Mouse (Mus musculus) kidney, embryonic 14.5 days (tissue): ENCODE measurements around the gene Fkbp14. TPM values are rescaled to one million over a fixed set of nuclear protein-coding genes. Genes with fewer than 3 reads are reported as not detected.

Experiments
- ATAC-seq: fragments of 200-750 bp; cut with Nextera tagmentation; 2 replicates; pipeline ENCODE4 v1.8.0; 2017; ENCODE audit warnings: moderate number of reproducible peaks, mild to moderate bottlenecking, moderate TSS enrichment, moderate library complexity; ENCODE audit not compliant: low FRiP score, low TSS enrichment
- H3K27ac ChIP-seq: fragments of 300-500 bp; sonication (generic); 2 replicates; pipeline ENCODE4 v1.5.1; 2014; ENCODE audit warnings: low read depth, mild to moderate bottlenecking, low read length, moderate library complexity, mixed read lengths
- H3K27me3 ChIP-seq: fragments of 300-500 bp; sonication (generic); 2 replicates; pipeline ENCODE4 v1.6.1; 2014; ENCODE audit warnings: mild to moderate bottlenecking, low read length; ENCODE audit not compliant: control insufficient read depth, insufficient read depth
- H3K36me3 ChIP-seq: fragments of 300-500 bp; sonication (generic); 2 replicates; pipeline ENCODE4 v1.6.1; 2014; ENCODE audit warnings: low read length, mixed read lengths; ENCODE audit not compliant: control insufficient read depth, insufficient read depth
- H3K4me1 ChIP-seq: fragments of 300-500 bp; sonication (generic); 2 replicates; pipeline ENCODE4 v1.6.1; 2014; ENCODE audit warnings: low read length, mixed read lengths; ENCODE audit not compliant: control insufficient read depth, insufficient read depth
- H3K4me2 ChIP-seq: fragments of 300-500 bp; sonication (generic); replicated peaks from 2 replicates; pipeline ENCODE4 v1.6.1; 2014; ENCODE audit warnings: low read depth, mild to moderate bottlenecking, low read length
- H3K4me3 ChIP-seq: fragments of 300-500 bp; sonication (generic); 2 replicates; pipeline ENCODE4 v1.5.1; 2014; ENCODE audit warnings: mild to moderate bottlenecking, low read length
- H3K9ac ChIP-seq: fragments of 300-500 bp; sonication (generic); 2 replicates; pipeline ENCODE4 v1.6.1; 2014; ENCODE audit warnings: low read depth, mild to moderate bottlenecking, low read length, moderate library complexity
- H3K9me3 ChIP-seq: fragments of 300-500 bp; sonication (generic); 2 replicates; pipeline ENCODE4 v1.6.1; 2016; ENCODE audit warnings: low read length; ENCODE audit not compliant: control insufficient read depth
- WGBS: fragments of 180-500 bp; shearing (Covaris S2); extraction: QIAGEN DNeasy Blood & Tissue Kit; methylation state at CpG from one replicate; pipeline ENCODE4 v1.1.7; 2014; 5-methylcytosine and 5-hydroxymethylcytosine counted together
- polyA plus RNA-seq: library from polyadenylated mRNA; unstranded; fragments of >200 nt; fragmentation: Nextera tagmentation; extraction: Ambion mirVana; gene quantifications from 2 replicates; pipeline ENCODE4 v1.2.1, GENCODE M21; 2014

Fkbp14 gene
- polyA plus RNA-seq, 1 experiment from 2014 or later = 25.8 TPM

GRCm38 (mm10) chr6:54548314-54549019 is 48.6 kb downstream of the Fkbp14 start:
- Histone ChIP-seq H3K36me3 (no peaks in the 10 kb centered on the region), H3K27ac (no peak overlapping the region), H3K4me1 (peaks cover 9% of the 10 kb centered on the region; the same call in 1 of the 2 replicates), H3K27me3 (no peaks in the 10 kb centered on the region), H3K9ac (no peak overlapping the region), H3K4me3 (no peak overlapping the region), H3K4me2 (no peak overlapping the region), H3K9me3 (no peaks in the 10 kb centered on the region)
- ATAC-seq = no peak
- WGBS = 62% methylated on average over 13 of the region's 13 CpGs

GRCm38 (mm10) chr6:54543646-54544045 is 53.5 kb downstream of the Fkbp14 start:
- H3K4me2 ChIP-seq = no peak overlapping the region
- H3K4me1 ChIP-seq = 0 out of 2 replicates have a peak, but pooled peaks cover 3% of the 10 kb centered on the region
- H3K36me3 ChIP-seq = no peaks in the 10 kb centered on the region
- H3K9ac ChIP-seq = no peak overlapping the region
- no peaks in the 10 kb centered on the region for H3K9me3 ChIP-seq
- no peak for ATAC-seq
- H3K27me3 ChIP-seq = no peaks in the 10 kb centered on the region
- no peak overlapping the region for H3K4me3 ChIP-seq
- no peak overlapping the region for H3K27ac ChIP-seq
- WGBS = 76% methylated on average over 2 of the region's 2 CpGs

GRCm38 (mm10) chr6:54542836-54543235 is 54.3 kb downstream of the Fkbp14 start:
- H3K27me3 ChIP-seq = no peaks in the 10 kb centered on the region
- no peaks in the 10 kb centered on the region for H3K9me3 ChIP-seq
- H3K4me2 ChIP-seq = no peak overlapping the region
- ATAC-seq = no peak
- no peaks in the 10 kb centered on the region for H3K36me3 ChIP-seq
- no peak overlapping the region for H3K9ac ChIP-seq
- H3K4me1 ChIP-seq = no peaks in the 10 kb centered on the region
- H3K27ac ChIP-seq = no peak overlapping the region
- no peak overlapping the region for H3K4me3 ChIP-seq
- 85% methylated on average over 7 of the region's 7 CpGs for WGBS

- Histone ChIP-seq H3K9ac (no peak overlapping the region), H3K4me3 (no peak overlapping the region), H3K27me3 (no peaks in the 10 kb centered on the region), H3K36me3 (no peaks in the 10 kb centered on the region), H3K4me2 (no peak overlapping the region), H3K4me1 (no peaks in the 10 kb centered on the region), H3K27ac (no peak overlapping the region), H3K9me3 (no peaks in the 10 kb centered on the region)
- no peak for ATAC-seq
- 72% methylated on average over 9 of the region's 9 CpGs for WGBS
Measured at GRCm38 (mm10) chr6:54540252-54540887, 56.7 kb downstream of the Fkbp14 start.

- Histone ChIP-seq H3K27ac (no peak overlapping the region), H3K9ac (no peak overlapping the region), H3K9me3 (no peaks in the 10 kb centered on the region), H3K27me3 (no peaks in the 10 kb centered on the region), H3K36me3 (no peaks in the 10 kb centered on the region), H3K4me1 (no peaks in the 10 kb centered on the region), H3K4me3 (no peak overlapping the region), H3K4me2 (no peak overlapping the region)
- ATAC-seq = no peak
- 73% methylated on average over 7 of the region's 7 CpGs for WGBS
Measured at GRCm38 (mm10) chr6:54539396-54539795, 57.7 kb downstream of the Fkbp14 start.

- no peaks in the 10 kb centered on the region for H3K9me3 ChIP-seq
- no peak overlapping the region for H3K9ac ChIP-seq
- H3K27ac ChIP-seq = no peak overlapping the region
- H3K4me3 ChIP-seq = no peak overlapping the region
- no peaks in the 10 kb centered on the region for H3K27me3 ChIP-seq
- H3K4me2 ChIP-seq = no peak overlapping the region
- no peaks in the 10 kb centered on the region for H3K4me1 ChIP-seq
- no peaks in the 10 kb centered on the region for H3K36me3 ChIP-seq
- 26% methylated on average over 3 of the region's 3 CpGs for WGBS
- ATAC-seq = no peak
Measured at GRCm38 (mm10) chr6:54538773-54539173, 58.3 kb downstream of the Fkbp14 start.

- Histone ChIP-seq H3K4me1 (no peaks in the 10 kb centered on the region), H3K27ac (no peak overlapping the region), H3K27me3 (no peaks in the 10 kb centered on the region), H3K4me3 (no peak overlapping the region), H3K9ac (no peak overlapping the region), H3K9me3 (no peaks in the 10 kb centered on the region), H3K4me2 (no peak overlapping the region), H3K36me3 (no peaks in the 10 kb centered on the region)
- WGBS = 81% methylated on average over 7 of the region's 7 CpGs
- no peak for ATAC-seq
Measured at GRCm38 (mm10) chr6:54537053-54537452, 60.1 kb downstream of the Fkbp14 start.

GRCm38 (mm10) chr6:54535485-54535884 is 61.6 kb downstream of the Fkbp14 start:
- no peaks in the 10 kb centered on the region for H3K27me3 ChIP-seq
- ATAC-seq = no peak

GRCm38 (mm10) chr6:54531048-54531481 is 66.0 kb downstream of the Fkbp14 start:
- no peak overlapping the region for H3K4me2 ChIP-seq
- no peaks in the 10 kb centered on the region for H3K4me1 ChIP-seq
- no peak overlapping the region for H3K27ac ChIP-seq
- no peaks in the 10 kb centered on the region for H3K27me3 ChIP-seq
- H3K9ac ChIP-seq = no peak overlapping the region
- 72% methylated on average over 8 of the region's 8 CpGs for WGBS
- no peaks in the 10 kb centered on the region for H3K36me3 ChIP-seq
- ATAC-seq = no peak
- no peaks in the 10 kb centered on the region for H3K9me3 ChIP-seq
- no peak overlapping the region for H3K4me3 ChIP-seq

More at GRCm38 (mm10) chr6:54535485-54535884, 61.6 kb downstream of the Fkbp14 start:
- no peak overlapping the region for H3K27ac ChIP-seq
- WGBS = 91% methylated on average over 4 of the region's 4 CpGs
- H3K4me2 ChIP-seq = no peak overlapping the region
- no peaks in the 10 kb centered on the region for H3K9me3 ChIP-seq
- no peak overlapping the region for H3K9ac ChIP-seq
- H3K4me1 ChIP-seq = no peaks in the 10 kb centered on the region
- H3K4me3 ChIP-seq = no peak overlapping the region
- H3K36me3 ChIP-seq = no peaks in the 10 kb centered on the region
